Mouse (Mus musculus) liver, embryonic 15.5 days (tissue): ENCODE measurements around the gene Dapk1. TPM values are rescaled to one million over a fixed set of nuclear protein-coding genes. Genes with fewer than 3 reads are reported as not detected.

ENCODE experiments used
- ATAC-seq: fragments of 200-750 bp; cut with Nextera tagmentation; 2 replicates; pipeline ENCODE4 v1.8.0; 2017; ENCODE audit warnings: moderate number of reproducible peaks, mild to moderate bottlenecking, moderate library complexity; ENCODE audit not compliant: insufficient read depth
- H3K27ac ChIP-seq: fragments of 300-500 bp; sonication (generic); replicated peaks from 2 replicates; pipeline ENCODE4 v1.5.1; 2015; ENCODE audit warnings: mild to moderate bottlenecking, inconsistent platforms
- H3K27me3 ChIP-seq: fragments of 300-500 bp; sonication (generic); 2 replicates; pipeline ENCODE4 v1.6.1; 2015; ENCODE audit warnings: mild to moderate bottlenecking, inconsistent platforms
- H3K36me3 ChIP-seq: fragments of 300-500 bp; sonication (generic); replicated peaks from 2 replicates; pipeline ENCODE4 v1.6.1; 2015; ENCODE audit warnings: moderate library complexity, mild to moderate bottlenecking, inconsistent platforms
- H3K4me1 ChIP-seq: fragments of 300-500 bp; sonication (generic); replicated peaks from 2 replicates; pipeline ENCODE4 v1.6.1; 2015; ENCODE audit warnings: inconsistent platforms
- H3K4me2 ChIP-seq: fragments of 300-500 bp; sonication (generic); 2 replicates; pipeline ENCODE4 v1.6.1; 2015; ENCODE audit warnings: moderate library complexity, mild to moderate bottlenecking, inconsistent platforms
- H3K4me3 ChIP-seq: fragments of 300-500 bp; sonication (generic); replicated peaks from 2 replicates; pipeline ENCODE4 v1.5.1; 2015; ENCODE audit warnings: mild to moderate bottlenecking, inconsistent platforms
- H3K9ac ChIP-seq: fragments of 300-500 bp; sonication (generic); 2 replicates; pipeline ENCODE4 v1.6.1; 2015; ENCODE audit warnings: moderate library complexity, mild to moderate bottlenecking, inconsistent platforms
- H3K9me3 ChIP-seq: fragments of 300-500 bp; sonication (generic); replicated peaks from 2 replicates; pipeline ENCODE4 v1.6.1; 2016; ENCODE audit warnings: inconsistent platforms
- WGBS: fragments of 180-500 bp; shearing (Covaris S2); methylation state at CpG from one replicate; pipeline ENCODE4 v1.1.7; 2015; ENCODE audit warnings: mixed read lengths; ENCODE audit not compliant: insufficient replicate concordance; 5-methylcytosine and 5-hydroxymethylcytosine counted together
- polyA plus RNA-seq: library from polyadenylated mRNA; unstranded; fragments of >200 nt; fragmentation: Nextera tagmentation; extraction: Ambion mirVana; gene quantifications from 2 replicates; pipeline ENCODE4 v1.2.1, GENCODE M21; 2015

Gene Dapk1
- polyA plus RNA-seq, 1 experiment from 2014 or later: 6.8 TPM

DNA sequence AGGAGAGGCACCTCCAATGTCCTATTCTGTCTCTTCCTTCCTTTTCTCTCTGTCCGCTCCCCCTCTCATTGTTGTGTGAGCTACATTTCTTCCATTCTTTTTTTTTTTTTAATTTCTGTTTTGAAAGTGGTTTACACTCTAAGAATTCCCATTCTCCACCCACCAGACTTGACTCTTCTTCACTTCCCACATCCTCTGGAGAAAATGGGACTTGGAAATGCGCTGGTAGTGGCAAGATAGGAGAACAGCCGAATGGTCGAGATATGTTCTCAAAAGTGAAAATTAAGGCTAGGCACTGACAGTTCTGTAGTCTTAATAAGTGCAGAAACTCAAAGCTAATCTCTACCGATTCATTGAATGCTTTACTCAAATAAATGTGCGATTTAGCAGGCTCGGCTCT is 38.7 kb downstream of the Dapk1 start:
- Histone ChIP-seq H3K4me2 (no peak overlapping the region), H3K4me3 (no peak overlapping the region)

DNA sequence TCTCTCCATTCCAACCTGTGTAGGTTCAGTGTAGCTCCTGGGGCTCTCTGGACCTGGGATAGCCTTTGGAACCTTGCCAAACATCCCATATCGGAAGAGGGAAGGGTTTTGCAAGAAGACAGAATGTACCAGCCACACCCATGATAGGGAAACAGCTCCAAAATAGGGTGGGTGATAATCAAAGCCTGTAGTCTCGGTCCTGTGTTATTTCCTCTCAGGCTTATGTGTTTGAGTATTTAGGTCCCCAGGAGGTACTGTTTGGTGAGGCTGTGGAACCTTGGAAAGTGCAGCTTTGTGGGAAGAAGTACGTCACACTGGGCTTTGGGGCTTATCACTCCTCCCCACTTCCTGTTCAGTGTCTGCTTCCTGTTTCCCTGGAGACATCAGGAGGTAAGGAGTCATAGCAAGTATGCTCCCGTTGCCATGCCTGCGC is 42.7 kb downstream of the Dapk1 start:
- H3K4me3 ChIP-seq: no peak overlapping the region
- no peaks in the 10 kb centered on the region for H3K27me3 ChIP-seq
- peaks cover 17% of the 10 kb centered on the region for H3K4me1 ChIP-seq
- no peak overlapping the region for H3K9ac ChIP-seq
- no peak overlapping the region for H3K4me2 ChIP-seq
- no peak for ATAC-seq
- no peaks in the 10 kb centered on the region for H3K9me3 ChIP-seq
- WGBS: 19% methylated on average over 5 of the region's 5 CpGs
- H3K36me3 ChIP-seq: no peaks in the 10 kb centered on the region
- H3K27ac ChIP-seq: no peak overlapping the region

More for the DNA sequence above, 38.7 kb downstream of the Dapk1 start:
- H3K27ac ChIP-seq: no peak overlapping the region
- H3K9me3 ChIP-seq: no peaks in the 10 kb centered on the region
- no peak overlapping the region for H3K9ac ChIP-seq
- no peaks in the 10 kb centered on the region for H3K36me3 ChIP-seq
- peaks cover 17% of the 10 kb centered on the region for H3K4me1 ChIP-seq
- H3K27me3 ChIP-seq: no peaks in the 10 kb centered on the region
- WGBS: 71% methylated on average over 7 of the region's 7 CpGs
- no peak for ATAC-seq

DNA sequence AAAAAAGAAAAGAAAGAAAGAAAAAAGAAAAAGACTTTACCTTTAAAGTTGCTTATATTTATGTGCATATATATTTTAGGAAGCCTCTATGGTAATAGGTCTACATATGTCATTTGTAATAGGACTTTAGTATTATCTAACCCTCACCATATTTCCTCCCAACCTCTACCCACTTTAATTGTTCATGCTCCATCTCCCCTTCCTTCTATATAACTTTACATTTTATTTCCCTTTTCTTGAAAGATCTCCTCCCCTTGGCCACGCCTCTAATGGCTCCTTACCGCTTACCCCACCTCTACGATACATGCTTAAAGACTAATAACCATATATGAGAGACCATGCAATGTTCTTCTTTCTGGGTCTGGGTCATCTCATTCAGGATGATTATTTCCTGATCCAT is 45.0 kb downstream of the Dapk1 start:
- H3K9me3 ChIP-seq: no peaks in the 10 kb centered on the region
- ATAC-seq: no peak
- no peak overlapping the region for H3K27ac ChIP-seq
- no peak overlapping the region for H3K9ac ChIP-seq
- no peak overlapping the region for H3K4me3 ChIP-seq
- no peak overlapping the region for H3K4me2 ChIP-seq
- peaks cover 15% of the 10 kb centered on the region for H3K4me1 ChIP-seq
- WGBS: 91% methylated on average over 3 of the region's 3 CpGs
- H3K27me3 ChIP-seq: no peaks in the 10 kb centered on the region
- no peaks in the 10 kb centered on the region for H3K36me3 ChIP-seq

DNA sequence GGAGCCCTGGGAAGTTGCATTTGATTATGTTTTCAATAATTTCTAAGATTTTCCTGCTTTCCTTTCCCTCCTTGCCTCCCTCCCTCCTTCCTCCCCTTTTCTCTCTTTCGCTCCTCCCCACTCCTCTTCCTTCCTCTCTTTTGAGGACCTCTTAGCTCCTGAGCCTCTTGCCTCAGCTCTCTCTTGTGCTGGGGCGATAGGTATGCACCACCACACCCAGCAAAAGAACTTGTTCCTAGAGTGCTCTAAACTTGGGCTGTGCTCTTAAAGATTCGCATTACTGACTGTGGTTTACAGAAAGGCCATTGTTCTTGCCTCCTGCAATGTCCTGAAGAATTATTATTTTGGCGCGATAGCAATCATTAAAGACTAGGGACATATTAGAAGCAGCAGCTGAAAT is 46.6 kb downstream of the Dapk1 start:
- Histone ChIP-seq H3K4me3 (no peak overlapping the region), H3K36me3 (no peaks in the 10 kb centered on the region), H3K4me1 (peaks cover 15% of the 10 kb centered on the region), H3K9ac (no peak overlapping the region), H3K9me3 (no peaks in the 10 kb centered on the region), H3K27ac (no peak overlapping the region), H3K27me3 (no peaks in the 10 kb centered on the region), H3K4me2 (no peak overlapping the region)
- WGBS: 69% methylated on average over 5 of the region's 5 CpGs
- ATAC-seq: no peak

DNA sequence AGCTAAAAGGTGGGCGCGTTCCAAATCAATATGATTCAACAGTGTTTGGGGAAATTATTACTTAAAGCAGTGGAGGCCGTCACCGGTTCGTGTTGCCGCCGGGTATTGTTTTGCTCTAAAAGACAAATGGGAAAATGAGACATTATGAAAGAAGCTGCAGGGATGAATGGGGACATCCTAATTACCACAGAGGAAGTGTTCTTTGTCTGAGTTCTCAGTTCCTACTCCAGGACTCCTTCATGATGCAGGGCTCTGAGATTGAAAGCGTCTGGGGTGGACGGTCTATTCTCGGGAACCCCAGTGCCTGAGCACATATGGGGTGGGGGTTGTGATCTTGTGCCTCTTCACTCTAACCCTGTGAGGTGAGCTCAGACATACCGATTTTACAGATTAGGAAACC is 48.3 kb downstream of the Dapk1 start:
- H3K9me3 ChIP-seq: no peaks in the 10 kb centered on the region
- no peak overlapping the region for H3K9ac ChIP-seq
- H3K27me3 ChIP-seq: no peaks in the 10 kb centered on the region
- no peak overlapping the region for H3K4me2 ChIP-seq
- no peaks in the 10 kb centered on the region for H3K36me3 ChIP-seq
- WGBS: 77% methylated on average over 11 of the region's 11 CpGs
- ATAC-seq: no peak
- H3K27ac ChIP-seq: no peak overlapping the region
- peaks cover 9% of the 10 kb centered on the region for H3K4me1 ChIP-seq
- H3K4me3 ChIP-seq: no peak overlapping the region

DNA sequence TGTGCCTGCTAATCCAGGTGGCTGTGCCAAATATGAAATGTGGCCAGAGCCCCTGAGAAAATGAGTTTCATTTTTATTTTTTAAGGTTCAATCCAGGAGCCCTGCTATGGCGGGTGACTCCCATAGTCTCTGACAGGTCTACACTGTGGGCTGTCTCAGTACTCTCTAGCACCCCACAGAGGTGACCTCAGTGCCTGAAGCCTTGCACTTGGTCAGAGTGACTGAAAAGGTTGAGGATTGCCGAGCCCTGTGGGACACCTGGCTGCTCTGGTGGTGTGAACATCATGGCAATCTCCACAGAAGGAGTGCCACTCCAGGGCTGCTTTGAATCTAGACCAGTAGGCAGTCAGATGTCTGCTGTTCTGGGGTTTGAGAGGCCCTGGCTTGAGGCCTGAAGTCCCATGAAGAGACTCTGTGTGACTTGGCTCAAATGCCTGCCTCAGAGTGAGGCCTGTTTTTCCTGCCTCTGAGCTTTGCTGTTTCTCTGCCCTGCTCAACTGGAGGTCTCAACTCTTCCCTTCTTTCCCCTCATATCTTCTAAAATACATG is 52.3 kb downstream of the Dapk1 start:
- no peak overlapping the region for H3K27ac ChIP-seq
- H3K27me3 ChIP-seq: no peaks in the 10 kb centered on the region
- no peak overlapping the region for H3K4me2 ChIP-seq
- H3K9me3 ChIP-seq: no peaks in the 10 kb centered on the region
- H3K4me3 ChIP-seq: no peak overlapping the region
- H3K36me3 ChIP-seq: no peaks in the 10 kb centered on the region
- 59% methylated on average over 2 of the region's 2 CpGs for WGBS
- ATAC-seq: no peak
- H3K4me1 ChIP-seq: peaks cover 17% of the 10 kb centered on the region
- no peak overlapping the region for H3K9ac ChIP-seq

DNA sequence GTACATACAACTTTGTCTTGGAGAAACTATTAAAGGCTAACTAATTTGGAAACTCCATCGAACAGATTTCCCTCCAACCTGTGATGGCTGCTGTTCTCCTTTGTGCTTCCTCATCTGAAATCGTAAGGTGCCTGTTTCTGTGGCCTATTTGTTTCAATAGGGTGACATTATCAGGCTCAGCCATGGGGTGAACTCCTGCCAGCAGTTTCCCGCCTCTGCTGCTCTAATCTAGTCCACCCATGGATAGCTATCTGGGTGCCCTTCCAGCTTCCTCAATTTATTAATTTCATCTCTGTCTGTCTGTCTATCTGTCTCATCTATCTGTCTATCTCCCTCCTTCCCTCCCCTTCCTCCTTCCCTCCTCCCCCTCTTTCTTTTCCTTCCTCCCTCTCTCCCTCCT is 53.5 kb downstream of the Dapk1 start:
- Histone ChIP-seq H3K9me3 (no peaks in the 10 kb centered on the region), H3K27me3 (no peaks in the 10 kb centered on the region), H3K36me3 (no peaks in the 10 kb centered on the region), H3K9ac (no peak overlapping the region), H3K4me2 (no peak overlapping the region), H3K4me1 (peaks cover 25% of the 10 kb centered on the region), H3K27ac (no peak overlapping the region), H3K4me3 (no peak overlapping the region)
- 0 out of 2 replicates have a peak, but pooled peaks have one; percentile 26 for ATAC-seq
- 24% methylated on average over 3 of the region's 3 CpGs for WGBS

DNA sequence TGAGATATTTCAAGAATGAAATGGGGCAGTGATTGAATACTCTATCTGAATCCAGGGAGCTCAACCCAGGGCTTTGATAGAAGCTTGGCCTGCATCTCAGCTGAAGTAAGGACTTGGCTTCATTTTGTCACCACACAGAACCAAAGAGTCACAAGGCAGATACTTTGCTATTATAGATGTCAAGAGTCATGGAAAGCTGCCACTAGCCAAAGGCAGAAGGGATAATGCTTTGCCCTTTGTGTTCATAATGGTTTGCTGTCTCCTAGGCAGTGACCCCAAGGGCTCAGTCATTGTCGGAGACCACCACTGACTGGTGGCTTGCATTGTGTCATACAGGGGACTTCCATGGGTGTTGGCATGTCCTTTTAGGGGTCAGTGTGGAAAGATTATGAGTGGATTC is 57.9 kb downstream of the Dapk1 start:
- no peak for ATAC-seq

DNA sequence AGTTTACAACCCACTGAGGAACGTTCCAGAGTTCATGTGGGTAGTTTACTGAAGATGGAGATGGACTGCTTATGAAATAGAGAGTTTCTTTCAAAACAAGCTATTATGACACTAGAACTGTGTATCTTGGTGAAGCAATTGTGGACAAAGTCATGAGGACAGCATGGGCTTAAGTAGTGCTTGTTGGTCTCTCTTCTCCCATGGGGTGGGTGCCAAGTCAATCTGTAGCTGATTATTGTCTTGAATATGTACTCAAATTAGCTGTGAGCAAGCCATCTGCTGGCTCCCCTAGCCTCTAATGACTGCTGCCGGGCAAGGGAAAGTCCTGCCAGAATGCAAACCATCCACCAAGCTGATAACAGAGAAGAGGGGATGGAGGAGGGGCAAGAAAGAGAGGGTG is 58.3 kb downstream of the Dapk1 start:
- H3K4me3 ChIP-seq: no peak overlapping the region
- H3K4me1 ChIP-seq: peaks cover 43% of the 10 kb centered on the region
- no peaks in the 10 kb centered on the region for H3K36me3 ChIP-seq
- no peak overlapping the region for H3K4me2 ChIP-seq
- ATAC-seq: no peak
- H3K27me3 ChIP-seq: no peaks in the 10 kb centered on the region
- no peaks in the 10 kb centered on the region for H3K9me3 ChIP-seq
- WGBS: 41% methylated on average over 2 of the region's 2 CpGs
- no peak overlapping the region for H3K9ac ChIP-seq
- H3K27ac ChIP-seq: no peak overlapping the region

More for the DNA sequence above, 57.9 kb downstream of the Dapk1 start:
- 84% methylated on average over 1 of the region's 1 CpGs for WGBS
- Histone ChIP-seq H3K36me3 (no peaks in the 10 kb centered on the region), H3K4me1 (peaks cover 43% of the 10 kb centered on the region), H3K9ac (no peak overlapping the region), H3K9me3 (no peaks in the 10 kb centered on the region), H3K4me2 (no peak overlapping the region), H3K27me3 (no peaks in the 10 kb centered on the region), H3K27ac (no peak overlapping the region), H3K4me3 (no peak overlapping the region)

DNA sequence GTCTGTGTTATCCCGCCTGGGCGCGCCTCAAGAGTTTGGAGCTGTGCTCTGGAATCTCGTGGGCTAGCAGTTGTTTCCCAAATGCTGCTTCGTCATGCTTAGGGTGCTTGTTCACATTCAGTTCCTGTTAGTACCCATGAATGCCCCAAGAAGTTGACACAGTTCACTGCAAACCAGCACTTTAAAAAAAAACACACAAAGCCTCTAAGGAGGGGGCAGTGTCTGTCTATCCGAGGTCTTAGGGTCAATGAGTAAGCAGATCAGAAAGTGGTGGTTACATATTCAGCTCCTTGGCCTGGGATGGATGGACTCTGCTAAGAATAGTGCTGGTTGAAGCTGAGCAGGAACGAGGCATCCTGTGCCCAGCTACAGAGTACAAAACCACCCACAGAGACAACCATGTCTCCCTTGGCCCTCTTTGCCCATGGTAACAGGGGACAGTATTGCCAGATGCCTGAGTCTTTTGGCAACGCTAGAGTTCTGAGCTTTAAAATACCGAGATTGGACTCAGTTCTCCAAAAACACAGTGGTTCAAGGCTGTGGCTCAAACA is 59.0 kb downstream of the Dapk1 start:
- H3K9ac ChIP-seq: no peak overlapping the region
- 53% methylated on average over 9 of the region's 9 CpGs for WGBS
- no peak for ATAC-seq

DNA sequence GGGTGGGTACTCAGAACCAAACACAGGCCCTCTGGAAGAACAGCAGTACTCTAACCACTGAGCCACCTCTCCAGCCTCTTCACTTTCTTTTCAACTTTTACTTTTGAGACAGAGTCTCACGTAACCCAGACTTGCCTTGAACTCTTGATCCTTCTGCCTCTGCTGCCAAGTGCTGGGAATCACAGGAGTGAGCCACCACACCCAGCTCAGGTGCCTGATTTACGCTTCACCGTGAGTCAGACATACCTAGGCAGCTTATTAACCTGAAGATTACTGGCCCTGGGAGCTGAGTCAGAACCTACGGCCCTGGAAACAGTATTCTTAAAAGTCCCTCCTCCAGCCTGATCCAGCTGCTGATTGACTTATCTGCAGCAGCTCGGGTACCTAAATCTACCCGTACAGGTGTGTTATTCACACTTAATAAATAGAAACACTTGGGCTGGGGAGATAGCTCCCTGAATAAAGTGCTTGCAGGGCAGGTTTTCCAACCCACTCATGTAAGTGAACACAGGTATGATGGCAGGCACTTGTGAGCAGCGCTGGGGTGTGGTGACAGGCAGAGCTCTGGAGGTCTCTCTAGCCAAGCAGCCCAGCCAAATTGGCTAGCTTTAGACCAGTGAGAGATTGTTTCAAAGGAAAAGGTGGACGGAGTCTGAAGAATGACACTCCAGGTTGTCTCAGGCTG is 60.9 kb downstream of the Dapk1 start:
- H3K27me3 ChIP-seq: no peaks in the 10 kb centered on the region
- H3K4me2 ChIP-seq: no peak overlapping the region
- WGBS: 70% methylated on average over 8 of the region's 8 CpGs
- no peaks in the 10 kb centered on the region for H3K36me3 ChIP-seq
- H3K4me3 ChIP-seq: no peak overlapping the region
- no peak for ATAC-seq
- H3K9ac ChIP-seq: no peak overlapping the region
- no peaks in the 10 kb centered on the region for H3K9me3 ChIP-seq
- H3K4me1 ChIP-seq: peaks cover 46% of the 10 kb centered on the region
- no peak overlapping the region for H3K27ac ChIP-seq

More for the DNA sequence above, 59.0 kb downstream of the Dapk1 start:
- H3K27me3 ChIP-seq: no peaks in the 10 kb centered on the region
- H3K27ac ChIP-seq: no peak overlapping the region
- H3K36me3 ChIP-seq: no peaks in the 10 kb centered on the region
- H3K4me3 ChIP-seq: no peak overlapping the region
- no peaks in the 10 kb centered on the region for H3K9me3 ChIP-seq
- no peak overlapping the region for H3K4me2 ChIP-seq
- peaks cover 39% of the 10 kb centered on the region for H3K4me1 ChIP-seq
